Mouse (Mus musculus) stomach, embryonic 14.5 days (tissue): ENCODE measurements around the gene Pkhd1. TPM values are rescaled to one million over a fixed set of nuclear protein-coding genes. Genes with fewer than 3 reads are reported as not detected.

Experiments used
- ATAC-seq: fragments of 200-750 bp; cut with Nextera tagmentation; 2 replicates; pipeline ENCODE4 v1.8.0; 2017; ENCODE audit warnings: low read depth, moderate TSS enrichment; ENCODE audit not compliant: insufficient number of reproducible peaks, insufficient read depth, low FRiP score
- H3K27ac ChIP-seq: fragments of 300-500 bp; sonication (generic); 2 replicates; pipeline ENCODE4 v1.5.1; 2014; ENCODE audit warnings: mild to moderate bottlenecking, low read length, moderate library complexity, mixed read lengths
- H3K27me3 ChIP-seq: fragments of 300-500 bp; sonication (generic); 2 replicates; pipeline ENCODE4 v1.6.1; 2014; ENCODE audit warnings: low read length, control low read depth, mixed read lengths; ENCODE audit not compliant: control insufficient read depth, insufficient read depth
- H3K36me3 ChIP-seq: fragments of 300-500 bp; sonication (generic); 2 replicates; pipeline ENCODE4 v1.6.1; 2014; ENCODE audit warnings: mild to moderate bottlenecking, control low read depth, low read length, moderate library complexity, mixed read lengths; ENCODE audit not compliant: control insufficient read depth, insufficient read depth
- H3K4me1 ChIP-seq: fragments of 300-500 bp; sonication (generic); 2 replicates; pipeline ENCODE4 v1.6.1; 2014; ENCODE audit warnings: low read length, control low read depth, mixed read lengths; ENCODE audit not compliant: control insufficient read depth, insufficient read depth
- H3K4me2 ChIP-seq: fragments of 300-500 bp; sonication (generic); replicated peaks from 2 replicates; pipeline ENCODE4 v1.6.1; 2014; ENCODE audit warnings: low read depth, low read length, control low read depth
- H3K4me3 ChIP-seq: fragments of 300-500 bp; sonication (generic); 2 replicates; pipeline ENCODE4 v1.5.1; 2014; ENCODE audit warnings: low read depth, low read length, control low read depth
- H3K9ac ChIP-seq: fragments of 300-500 bp; sonication (generic); replicated peaks from 2 replicates; pipeline ENCODE4 v1.6.1; 2014; ENCODE audit warnings: low read depth, mild to moderate bottlenecking, control low read depth, low read length, moderate library complexity, mixed read lengths
- H3K9me3 ChIP-seq: fragments of 300-500 bp; sonication (generic); 2 replicates; pipeline ENCODE4 v1.6.1; 2016; ENCODE audit warnings: low read depth, low read length, control low read depth; ENCODE audit not compliant: control insufficient read depth
- WGBS: fragments of 180-500 bp; shearing (Covaris S2); extraction: QIAGEN DNeasy Blood & Tissue Kit; methylation state at CpG from one replicate; pipeline ENCODE4 v1.1.7; 2014; 5-methylcytosine and 5-hydroxymethylcytosine counted together
- polyA plus RNA-seq: library from polyadenylated mRNA; unstranded; fragments of >200 nt; fragmentation: Nextera tagmentation; extraction: Ambion mirVana; gene quantifications from 2 replicates; pipeline ENCODE4 v1.2.1, GENCODE M21; 2014

The Pkhd1 gene
- polyA plus RNA-seq, 1 experiment from 2014 or later = 1.1 TPM

DNA sequence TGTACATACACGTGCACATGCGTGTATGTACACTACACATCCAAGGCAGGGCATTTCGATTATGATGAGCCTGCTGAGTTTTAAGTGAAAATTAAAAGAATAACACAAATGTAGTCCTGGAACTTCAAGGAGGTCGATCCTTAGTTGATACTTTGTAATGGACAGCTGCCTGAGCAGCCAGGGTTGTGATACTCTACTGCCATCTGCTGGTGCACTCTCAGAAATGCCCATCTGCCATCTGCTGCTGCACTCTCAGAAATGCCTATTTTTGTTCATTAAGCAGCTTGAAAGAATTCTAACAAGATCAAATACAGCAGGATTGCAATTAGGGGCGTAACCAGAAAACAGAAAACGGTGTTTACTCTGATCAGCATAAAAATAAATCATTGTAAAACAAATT, 63.5 kb downstream of the Pkhd1 start:
- Histone ChIP-seq H3K4me2 (no peak overlapping the region), H3K9me3 (no peaks in the 10 kb centered on the region), H3K9ac (no peak overlapping the region), H3K36me3 (no peaks in the 10 kb centered on the region), H3K27me3 (no peaks in the 10 kb centered on the region), H3K4me3 (no peak overlapping the region), H3K4me1 (no peaks in the 10 kb centered on the region), H3K27ac (no peak overlapping the region)
- WGBS = 32% methylated on average over 6 of the region's 6 CpGs
- no peak for ATAC-seq

GRCm38 (mm10) chr1:20551334-20551733, 66.5 kb downstream of the Pkhd1 start:
- Histone ChIP-seq H3K9ac (no peak overlapping the region), H3K4me1 (no peaks in the 10 kb centered on the region)
- WGBS = 67% methylated on average over 4 of the region's 4 CpGs

GRCm38 (mm10) chr1:20544526-20544925, 73.3 kb downstream of the Pkhd1 start:
- H3K27ac ChIP-seq = no peak overlapping the region
- H3K9ac ChIP-seq = no peak overlapping the region
- H3K27me3 ChIP-seq = no peaks in the 10 kb centered on the region
- no peaks in the 10 kb centered on the region for H3K36me3 ChIP-seq
- ATAC-seq = no peak
- H3K9me3 ChIP-seq = no peaks in the 10 kb centered on the region
- WGBS = 59% methylated on average over 4 of the region's 4 CpGs
- no peak overlapping the region for H3K4me3 ChIP-seq
- H3K4me1 ChIP-seq = no peaks in the 10 kb centered on the region
- H3K4me2 ChIP-seq = no peak overlapping the region

More at GRCm38 (mm10) chr1:20551334-20551733, 66.5 kb downstream of the Pkhd1 start:
- no peaks in the 10 kb centered on the region for H3K9me3 ChIP-seq
- H3K27ac ChIP-seq = no peak overlapping the region
- H3K36me3 ChIP-seq = no peaks in the 10 kb centered on the region
- no peaks in the 10 kb centered on the region for H3K27me3 ChIP-seq
- no peak overlapping the region for H3K4me3 ChIP-seq
- ATAC-seq = no peak
- no peak overlapping the region for H3K4me2 ChIP-seq

GRCm38 (mm10) chr1:20513364-20514084, 104.3 kb downstream of the Pkhd1 start:
- no peak overlapping the region for H3K4me3 ChIP-seq
- H3K27me3 ChIP-seq = no peaks in the 10 kb centered on the region
- no peak for ATAC-seq
- H3K36me3 ChIP-seq = no peaks in the 10 kb centered on the region
- no peaks in the 10 kb centered on the region for H3K9me3 ChIP-seq
- no peak overlapping the region for H3K9ac ChIP-seq
- H3K4me1 ChIP-seq = no peaks in the 10 kb centered on the region
- no peak overlapping the region for H3K27ac ChIP-seq
- no peak overlapping the region for H3K4me2 ChIP-seq
- 71% methylated on average over 7 of the region's 7 CpGs for WGBS

- Histone ChIP-seq H3K4me1 (no peaks in the 10 kb centered on the region), H3K36me3 (no peaks in the 10 kb centered on the region), H3K27ac (no peak overlapping the region), H3K9ac (no peak overlapping the region), H3K27me3 (no peaks in the 10 kb centered on the region), H3K9me3 (no peaks in the 10 kb centered on the region), H3K4me2 (no peak overlapping the region), H3K4me3 (no peak overlapping the region)
- WGBS = 91% methylated on average over 1 of the region's 1 CpGs
- no peak for ATAC-seq
These were observed 118.9 kb downstream of the Pkhd1 start for GRCm38 (mm10) chr1:20498965-20499364.

GRCm38 (mm10) chr1:20486087-20486486, 131.8 kb downstream of the Pkhd1 start:
- H3K4me3 ChIP-seq = no peak overlapping the region
- no peak overlapping the region for H3K4me2 ChIP-seq
- no peaks in the 10 kb centered on the region for H3K9me3 ChIP-seq
- H3K4me1 ChIP-seq = no peaks in the 10 kb centered on the region
- 94% methylated on average over 8 of the region's 10 CpGs for WGBS
- ATAC-seq = no peak
- no peak overlapping the region for H3K9ac ChIP-seq
- no peaks in the 10 kb centered on the region for H3K27me3 ChIP-seq
- no peak overlapping the region for H3K27ac ChIP-seq
- H3K36me3 ChIP-seq = no peaks in the 10 kb centered on the region

DNA sequence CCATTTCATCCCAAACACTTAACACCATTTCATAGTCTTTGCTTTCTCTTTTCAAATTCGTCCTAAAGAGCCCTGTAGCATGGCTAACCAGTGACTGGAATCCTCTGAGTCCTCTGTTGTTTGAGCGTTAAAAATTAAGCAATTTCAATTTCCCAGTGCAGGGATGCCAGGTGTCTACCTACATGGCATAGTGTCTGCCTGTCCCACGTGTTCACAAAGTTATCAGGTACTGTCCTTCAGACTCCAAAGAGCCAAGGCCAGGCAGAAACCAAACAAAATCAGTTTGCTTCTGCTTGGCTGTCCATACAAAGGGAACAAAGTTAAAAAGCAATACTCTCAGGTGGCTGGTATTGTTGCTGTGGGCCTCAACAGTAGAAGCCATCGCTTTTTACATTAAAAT, 136.0 kb downstream of the Pkhd1 start:
- no peaks in the 10 kb centered on the region for H3K36me3 ChIP-seq
- no peak overlapping the region for H3K27ac ChIP-seq
- no peak overlapping the region for H3K9ac ChIP-seq
- no peaks in the 10 kb centered on the region for H3K27me3 ChIP-seq
- H3K9me3 ChIP-seq = no peaks in the 10 kb centered on the region
- H3K4me2 ChIP-seq = no peak overlapping the region
- H3K4me3 ChIP-seq = no peak overlapping the region
- H3K4me1 ChIP-seq = no peaks in the 10 kb centered on the region
- ATAC-seq = no peak
- WGBS = 80% methylated on average over 4 of the region's 4 CpGs

DNA sequence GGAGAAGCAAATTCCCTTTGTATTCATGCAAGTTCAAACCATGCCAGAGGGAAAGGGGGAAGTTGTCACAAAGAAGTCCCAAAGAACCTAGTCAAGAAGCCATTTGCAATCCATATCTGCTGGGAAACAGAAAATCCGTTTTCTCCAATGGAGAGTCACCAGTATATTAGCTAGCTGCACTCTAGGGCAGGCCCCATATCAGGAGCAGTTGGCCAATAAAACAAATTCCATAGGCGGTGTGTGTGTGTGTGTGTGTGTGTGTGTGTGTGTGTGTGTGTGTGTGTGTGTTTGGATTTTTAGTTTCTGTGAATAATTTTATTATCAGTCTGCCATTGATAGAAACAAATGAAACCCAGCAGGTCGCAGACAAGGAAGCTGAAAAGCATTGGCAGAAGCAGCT, 139.2 kb downstream of the Pkhd1 start:
- no peak overlapping the region for H3K4me2 ChIP-seq
- no peaks in the 10 kb centered on the region for H3K9me3 ChIP-seq
- H3K4me3 ChIP-seq = no peak overlapping the region
- ATAC-seq = no peak
- no peaks in the 10 kb centered on the region for H3K27me3 ChIP-seq
- no peak overlapping the region for H3K9ac ChIP-seq
- H3K4me1 ChIP-seq = no peaks in the 10 kb centered on the region
- H3K36me3 ChIP-seq = no peaks in the 10 kb centered on the region
- WGBS = 74% methylated on average over 3 of the region's 3 CpGs
- no peak overlapping the region for H3K27ac ChIP-seq

DNA sequence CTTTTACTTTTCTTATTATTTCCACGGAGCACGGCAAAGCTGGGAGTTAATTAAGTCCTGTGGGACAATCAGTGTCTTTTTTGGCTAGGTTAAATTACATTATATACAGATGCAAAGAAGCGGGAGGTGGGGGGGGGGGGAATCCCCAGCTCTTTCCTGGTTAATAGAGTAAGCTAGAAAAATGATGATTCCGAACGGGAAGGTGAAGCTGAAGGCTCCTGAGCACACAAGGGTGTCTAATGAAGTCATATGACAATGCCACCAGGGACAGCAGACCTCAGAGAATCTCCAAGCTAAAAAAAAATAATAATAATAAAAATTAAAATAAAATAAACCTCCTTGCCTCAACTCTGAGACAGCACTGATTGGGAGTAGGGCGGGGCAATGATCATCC, 139.6 kb downstream of the Pkhd1 start:
- no peaks in the 10 kb centered on the region for H3K9me3 ChIP-seq
- WGBS = 24% methylated on average over 6 of the region's 6 CpGs
- no peak for ATAC-seq

More for the DNA sequence above, 139.6 kb downstream of the Pkhd1 start:
- Histone ChIP-seq H3K27ac (no peak overlapping the region), H3K4me1 (no peaks in the 10 kb centered on the region), H3K36me3 (no peaks in the 10 kb centered on the region), H3K4me2 (peak overlapping the region; percentile 52), H3K9ac (no peak overlapping the region), H3K27me3 (no peaks in the 10 kb centered on the region), H3K4me3 (peak overlapping the region; percentile 21)
